Mouse (Mus musculus): ENCODE measurements around the gene Spn. TPM values are rescaled to one million over a fixed set of nuclear protein-coding genes. Genes with fewer than 3 reads are reported as not detected.
"Not testable (repeated sequence)": the region's sequence is repeated elsewhere in the genome, so short reads cannot be mapped to it uniquely, and the experiment has no call there.

Spn gene
- polyA plus RNA-seq, 1 experiment from 2014 or later: 0.47 TPM

GRCm38 (mm10) chr7:127099528-127099927 is 38.1 kb downstream of the Spn start:
- Histone ChIP-seq H3K4me3 (no peak overlapping the region), H3K27ac (no peak overlapping the region), H3K9me3 (no peaks in the 10 kb centered on the region), H3K27me3 (no peaks in the 10 kb centered on the region), H3K9ac (no peak overlapping the region), H3K4me2 (no peak overlapping the region), H3K4me1 (no peaks in the 10 kb centered on the region), H3K36me3 (no peaks in the 10 kb centered on the region)
- no peak for ATAC-seq (ENCODE audit: borderline replicate concordance, extremely low read depth, low FRiP score, low TSS enrichment)
- 72% methylated on average over 4 of the region's 4 CpGs for whole genome bisulfite sequencing

- H3K9me3 ChIP-seq: no peaks in the 10 kb centered on the region
- WGBS: 84% methylated on average over 4 of the region's 4 CpGs
- no peak overlapping the region for H3K4me3 ChIP-seq
- no peak for ATAC-seq (ENCODE audit: borderline replicate concordance, extremely low read depth, low FRiP score, low TSS enrichment)
- H3K4me1 ChIP-seq: no peaks in the 10 kb centered on the region
- no peaks in the 10 kb centered on the region for H3K27me3 ChIP-seq
- no peak overlapping the region for H3K4me2 ChIP-seq
- H3K27ac ChIP-seq: no peak overlapping the region
- no peak overlapping the region for H3K9ac ChIP-seq
- H3K36me3 ChIP-seq: no peaks in the 10 kb centered on the region
These were observed 38.7 kb downstream of the Spn start for GRCm38 (mm10) chr7:127098950-127099349.

- no peak for ATAC-seq (ENCODE audit: borderline replicate concordance, extremely low read depth, low FRiP score, low TSS enrichment)
- Histone ChIP-seq H3K9me3 (no peaks in the 10 kb centered on the region), H3K4me1 (no peaks in the 10 kb centered on the region), H3K27ac (no peak overlapping the region), H3K4me3 (no peak overlapping the region), H3K9ac (no peak overlapping the region), H3K27me3 (no peaks in the 10 kb centered on the region), H3K36me3 (no peaks in the 10 kb centered on the region), H3K4me2 (no peak overlapping the region)
- 83% methylated on average over 5 of the region's 5 CpGs for WGBS
These were observed 39.1 kb downstream of the Spn start for GRCm38 (mm10) chr7:127098521-127098920.

- Histone ChIP-seq H3K27me3 (no peaks in the 10 kb centered on the region), H3K9ac (no peak overlapping the region), H3K4me3 (no peak overlapping the region), H3K9me3 (no peaks in the 10 kb centered on the region), H3K36me3 (no peaks in the 10 kb centered on the region), H3K27ac (no peak overlapping the region), H3K4me1 (0 out of 2 replicates have a peak, but pooled peaks cover 7% of the 10 kb centered on the region), H3K4me2 (no peak overlapping the region)
- no peak for ATAC-seq (ENCODE audit: borderline replicate concordance, extremely low read depth, low FRiP score, low TSS enrichment)
- 41% methylated on average over 7 of the region's 7 CpGs for WGBS
These were observed 41.2 kb downstream of the Spn start for GRCm38 (mm10) chr7:127096456-127096855.

- H3K27ac ChIP-seq: no peak overlapping the region
- ATAC-seq (ENCODE audit: borderline replicate concordance, extremely low read depth, low FRiP score, low TSS enrichment): no peak
- WGBS: 43% methylated on average over 3 of the region's 3 CpGs
- H3K9me3 ChIP-seq: no peaks in the 10 kb centered on the region
- H3K27me3 ChIP-seq: no peaks in the 10 kb centered on the region
- H3K36me3 ChIP-seq: no peaks in the 10 kb centered on the region
- no peak overlapping the region for H3K9ac ChIP-seq
- no peak overlapping the region for H3K4me2 ChIP-seq
- H3K4me3 ChIP-seq: no peak overlapping the region
- H3K4me1 ChIP-seq: 0 out of 2 replicates have a peak, but pooled peaks cover 12% of the 10 kb centered on the region
These were observed 43.7 kb downstream of the Spn start for GRCm38 (mm10) chr7:127093914-127094313.

GRCm38 (mm10) chr7:127091114-127091896 is 46.3 kb downstream of the Spn start, which contains the start of gene AI467606:
Gene AI467606 (plus strand): TSS chr7:127091359.
- no peaks in the 10 kb centered on the region for H3K9me3 ChIP-seq
- H3K4me3 ChIP-seq: peak within 1 kb of the TSS; percentile 34
- peak within 1 kb of the TSS; percentile 48 for H3K4me2 ChIP-seq
- ATAC-seq (ENCODE audit: borderline replicate concordance, extremely low read depth, low FRiP score, low TSS enrichment): peak; percentile 81
- 0 out of 2 replicates have a peak, but pooled peaks cover 12% of the 10 kb centered on the region for H3K4me1 ChIP-seq
- WGBS: 55% methylated on average over 16 of the region's 16 CpGs
- no peaks in the 10 kb centered on the region for H3K36me3 ChIP-seq
- no peaks in the 10 kb centered on the region for H3K27me3 ChIP-seq
- 0 out of 2 replicates have a peak within 1 kb of the TSS, but pooled peaks have one; percentile 14 for H3K9ac ChIP-seq
- peak within 1 kb of the TSS; percentile 71 for H3K27ac ChIP-seq

GRCm38 (mm10) chr7:127090154-127091113 is 47.2 kb downstream of the Spn start:
- no peak for ATAC-seq (ENCODE audit: borderline replicate concordance, extremely low read depth, low FRiP score, low TSS enrichment)
- no peak overlapping the region for H3K9ac ChIP-seq
- no peaks in the 10 kb centered on the region for H3K27me3 ChIP-seq
- H3K4me3 ChIP-seq: no peak overlapping the region
- 83% methylated on average over 20 of the region's 20 CpGs for WGBS
- no peaks in the 10 kb centered on the region for H3K9me3 ChIP-seq
- H3K36me3 ChIP-seq: no peaks in the 10 kb centered on the region
- 0 out of 2 replicates have a peak, but pooled peaks cover 12% of the 10 kb centered on the region for H3K4me1 ChIP-seq
- H3K4me2 ChIP-seq: peak overlapping the region; percentile 48; the same call in 1 of the 2 replicates
- H3K27ac ChIP-seq: peak overlapping the region; percentile 71; the same call in 1 of the 2 replicates

- 0 out of 2 replicates have a peak overlapping the region, but pooled peaks have one; percentile 16 for H3K9ac ChIP-seq
- 19% methylated on average over 27 of the region's 27 CpGs for WGBS
- ATAC-seq (ENCODE audit: borderline replicate concordance, extremely low read depth, low FRiP score, low TSS enrichment): no peak
- no peaks in the 10 kb centered on the region for H3K36me3 ChIP-seq
- H3K4me3 ChIP-seq: no peak overlapping the region
- H3K27ac ChIP-seq: no peak overlapping the region
- no peaks in the 10 kb centered on the region for H3K9me3 ChIP-seq
- H3K4me1 ChIP-seq: 0 out of 2 replicates have a peak, but pooled peaks cover 12% of the 10 kb centered on the region
- H3K27me3 ChIP-seq: no peaks in the 10 kb centered on the region
- H3K4me2 ChIP-seq: peak overlapping the region; percentile 40
These were observed 48.5 kb downstream of the Spn start for GRCm38 (mm10) chr7:127088901-127089845.

GRCm38 (mm10) chr7:127088083-127088482 is 49.5 kb downstream of the Spn start:
- Histone ChIP-seq H3K9ac (no peak overlapping the region), H3K36me3 (no peaks in the 10 kb centered on the region), H3K4me2 (no peak overlapping the region), H3K27ac (no peak overlapping the region), H3K4me3 (no peak overlapping the region), H3K4me1 (0 out of 2 replicates have a peak, but pooled peaks cover 12% of the 10 kb centered on the region), H3K9me3 (no peaks in the 10 kb centered on the region), H3K27me3 (no peaks in the 10 kb centered on the region)
- WGBS: 85% methylated on average over 3 of the region's 3 CpGs
- no peak for ATAC-seq (ENCODE audit: borderline replicate concordance, extremely low read depth, low FRiP score, low TSS enrichment)

GRCm38 (mm10) chr7:127087278-127088010 is 50.2 kb downstream of the Spn start, which contains the start of gene Zg16:
Gene Zg16 (minus strand): TSS chr7:127087328.
- H3K9ac ChIP-seq; H3K36me3 ChIP-seq; H3K4me3 ChIP-seq; ATAC-seq (ENCODE audit: borderline replicate concordance, extremely low read depth, low FRiP score, low TSS enrichment); H3K27ac ChIP-seq; H3K9me3 ChIP-seq; H3K4me2 ChIP-seq; H3K27me3 ChIP-seq: not testable (repeated sequence)
- WGBS: 71% methylated on average over 6 of the region's 6 CpGs
- 0 out of 2 replicates have a peak, but pooled peaks cover 10% of the 10 kb centered on the region for H3K4me1 ChIP-seq

Measured in lung, embryonic 15.5 days (tissue).